Mouse (Mus musculus) embryonic fibroblast, embryonic 13.5 days (primary cell): Measurements from ENCODE around the gene Zfp784. TPM values are rescaled to one million over a fixed set of nuclear protein-coding genes. Genes with fewer than 3 reads are reported as not detected.
"Not testable (repeated sequence)": the region's sequence is repeated elsewhere in the genome, so short reads cannot be mapped to it uniquely, and the experiment has no call there.

Experiments
- H3K27ac ChIP-seq: 2 replicates; pipeline ENCODE4 v1.5.1; 2012; ENCODE audit warnings: low read length, control low read depth, inconsistent platforms; ENCODE audit not compliant: insufficient read depth
- H3K4me1 ChIP-seq: 2 replicates; pipeline ENCODE4 v1.6.1; 2011; ENCODE audit warnings: low read length; ENCODE audit not compliant: control insufficient read depth, insufficient read depth
- H3K4me3 ChIP-seq: 2 replicates; pipeline ENCODE4 v1.5.1; 2011; ENCODE audit warnings: mild to moderate bottlenecking, control low read depth, low read length; ENCODE audit not compliant: insufficient read depth
- CTCF ChIP-seq: IDR thresholded peaks from 2 replicates; pipeline ENCODE4 v1.5.1; 2011; ENCODE audit warnings: mild to moderate bottlenecking, control low read depth, low read length, moderate library complexity, borderline replicate concordance; ENCODE audit not compliant: insufficient read depth
- POLR2A ChIP-seq: IDR thresholded peaks from 2 replicates; pipeline ENCODE4 v1.6.1; 2011; ENCODE audit warnings: low read depth, mild to moderate bottlenecking, control low read depth, low read length, moderate library complexity
- polyA plus RNA-seq: library from polyadenylated mRNA; stranded (reverse); fragments of >200 nt; gene quantifications from 2 replicates; pipeline ENCODE4 v1.2.4, GENCODE M21; 2011; ENCODE audit warnings: low read depth; ENCODE audit not compliant: missing spikeins, insufficient read length

Zfp784 gene
- polyA plus RNA-seq, 1 experiment = 2.2 TPM

DNA sequence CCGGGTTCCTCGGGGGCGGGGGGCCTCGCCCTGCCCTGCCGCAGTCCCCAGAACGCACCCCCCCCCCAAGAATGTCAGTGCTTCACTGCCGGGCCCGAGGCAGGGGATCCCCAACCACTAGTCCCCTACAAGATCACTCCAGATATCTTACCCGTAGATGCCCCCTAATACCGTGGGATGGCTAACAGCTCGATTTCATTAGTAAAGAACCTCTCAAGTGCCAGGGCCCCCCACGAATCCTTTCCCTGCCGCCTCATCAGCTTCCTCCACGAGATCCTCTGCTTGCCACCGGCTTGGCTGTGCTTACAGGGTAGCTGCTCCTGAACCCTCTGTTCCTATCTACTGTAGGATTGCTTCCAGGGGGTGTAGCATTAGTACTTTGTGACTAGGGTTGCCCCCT is 17.6 kb downstream of the Zfp784 start:
- H3K27ac ChIP-seq = peak overlapping the region; percentile 95
- TF ChIP-seq CTCF = no peak
- no peak; the same call in 1 of the 2 replicates for TF ChIP-seq POLR2A
- peak overlapping the region; percentile 94 for H3K4me3 ChIP-seq
- peaks cover 2% of the 10 kb centered on the region; the same call in 1 of the 2 replicates for H3K4me1 ChIP-seq

DNA sequence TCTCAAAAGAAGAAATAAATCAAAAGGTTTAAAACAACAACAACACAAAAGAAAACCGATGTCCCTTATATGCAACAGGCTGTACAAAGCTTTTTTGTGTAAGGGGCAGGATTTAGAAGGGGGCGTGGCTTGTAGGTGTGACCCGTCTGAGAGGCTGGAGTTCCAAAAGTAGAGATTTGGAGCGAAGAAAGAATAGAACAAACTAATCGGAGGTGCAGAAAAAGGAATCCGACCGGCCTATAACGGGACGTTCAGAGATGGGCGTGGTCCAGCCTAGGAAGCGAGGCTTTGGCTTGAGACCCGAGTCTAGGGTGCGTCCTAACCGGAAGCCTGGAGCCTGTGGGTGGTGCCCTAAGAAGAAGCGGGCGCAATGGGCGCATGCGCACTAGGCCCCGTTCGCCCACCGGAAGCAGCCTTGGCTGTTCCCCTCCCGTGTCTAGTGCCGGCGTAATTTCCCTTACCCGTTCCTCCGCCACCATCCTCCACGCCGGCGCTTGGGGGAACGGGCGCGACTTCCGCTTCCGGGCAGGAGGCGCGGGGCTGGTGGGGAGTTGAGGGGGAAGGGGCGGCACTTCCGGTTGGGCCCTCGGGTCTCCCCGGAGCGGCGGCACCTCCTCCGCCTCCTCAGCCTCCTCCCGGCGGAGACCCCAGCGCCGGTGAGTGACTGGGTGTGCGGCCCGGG is 18.1 kb downstream of the Zfp784 start, which contains the start of the genes Zfp865 and Ccdc106:
Gene Zfp865 (plus strand): TSS at position 377 of the 682 bp plus-strand sequence.
Gene Ccdc106 (plus strand): TSS at position 554 of the 682 bp plus-strand sequence.
- TF ChIP-seq CTCF (no peak), POLR2A (peak; percentile 63)
- Histone ChIP-seq H3K27ac (peak within 1 kb of the TSS; percentile 97), H3K4me1 (peaks cover 2% of the 10 kb centered on the region; the same call in 1 of the 2 replicates), H3K4me3 (peak within 1 kb of the TSS; percentile 94)

GRCm38 (mm10) chr7:5019576-5019975 is 18.7 kb downstream of the Zfp784 start:
- peak overlapping the region; percentile 38 for H3K4me3 ChIP-seq
- H3K4me1 ChIP-seq = not testable (repeated sequence)
- peak overlapping the region; percentile 97 for H3K27ac ChIP-seq

DNA sequence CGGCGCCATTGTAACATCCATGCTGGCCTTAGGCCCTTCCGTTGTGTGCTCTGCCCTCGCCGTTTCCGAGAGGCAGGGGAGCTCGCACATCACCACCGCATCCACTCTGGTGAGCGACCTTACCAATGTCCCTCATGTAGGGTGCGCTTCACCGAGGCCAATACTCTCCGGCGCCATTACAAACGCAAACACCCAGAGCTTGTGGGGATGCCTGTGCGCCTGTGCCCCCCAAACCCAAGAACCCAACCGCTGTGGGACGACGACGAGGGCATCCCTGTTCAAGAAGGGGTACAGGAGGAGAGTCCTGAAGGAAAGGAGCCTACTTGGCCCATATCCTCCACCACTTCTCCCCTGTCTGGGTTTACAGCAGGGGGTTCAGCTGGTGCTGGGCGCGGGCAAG is 20.3 kb downstream of the Zfp784 start:
- Histone ChIP-seq H3K4me1 (peaks cover 2% of the 10 kb centered on the region; the same call in 1 of the 2 replicates), H3K4me3 (no peak overlapping the region), H3K27ac (peak overlapping the region; percentile 97; the same call in 1 of the 2 replicates)
- TF ChIP-seq CTCF (no peak), POLR2A (no peak)

- no peak for TF ChIP-seq CTCF
- no peak for TF ChIP-seq POLR2A
- H3K4me3 ChIP-seq = no peak overlapping the region
Observed at GRCm38 (mm10) chr7:5017352-5017751, 20.9 kb downstream of the Zfp784 start.

DNA sequence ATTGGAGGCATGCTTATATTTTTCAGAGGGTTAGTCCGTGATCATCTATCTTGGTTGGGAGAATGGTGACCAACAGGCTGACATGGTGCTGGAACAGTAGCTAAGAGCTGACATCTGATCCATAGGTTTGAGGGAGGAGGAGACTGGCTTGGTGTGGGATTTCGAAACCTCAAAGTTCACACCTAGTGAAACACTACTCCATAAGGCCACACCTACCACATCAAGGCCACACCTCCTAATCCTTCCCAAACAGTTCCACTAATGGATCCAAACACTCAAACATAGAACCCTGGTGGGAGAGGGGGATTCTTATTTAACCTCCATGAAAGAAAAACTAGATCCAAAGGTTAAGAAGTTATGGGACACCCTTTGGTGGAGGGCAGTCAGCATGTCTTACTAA is 21.3 kb downstream of the Zfp784 start:
- no peak overlapping the region for H3K4me3 ChIP-seq
- no peak for TF ChIP-seq POLR2A
- TF ChIP-seq CTCF = no peak
- no peak overlapping the region for H3K27ac ChIP-seq
- H3K4me1 ChIP-seq = peaks cover 2% of the 10 kb centered on the region; the same call in 1 of the 2 replicates

More at GRCm38 (mm10) chr7:5017352-5017751, 20.9 kb downstream of the Zfp784 start:
- Histone ChIP-seq H3K4me1 (peaks cover 2% of the 10 kb centered on the region; the same call in 1 of the 2 replicates), H3K27ac (no peak overlapping the region)

- peak overlapping the region; percentile 72 for H3K27ac ChIP-seq
- TF ChIP-seq POLR2A = no peak
Observed at GRCm38 (mm10) chr7:5016057-5016456, 22.2 kb downstream of the Zfp784 start.

DNA sequence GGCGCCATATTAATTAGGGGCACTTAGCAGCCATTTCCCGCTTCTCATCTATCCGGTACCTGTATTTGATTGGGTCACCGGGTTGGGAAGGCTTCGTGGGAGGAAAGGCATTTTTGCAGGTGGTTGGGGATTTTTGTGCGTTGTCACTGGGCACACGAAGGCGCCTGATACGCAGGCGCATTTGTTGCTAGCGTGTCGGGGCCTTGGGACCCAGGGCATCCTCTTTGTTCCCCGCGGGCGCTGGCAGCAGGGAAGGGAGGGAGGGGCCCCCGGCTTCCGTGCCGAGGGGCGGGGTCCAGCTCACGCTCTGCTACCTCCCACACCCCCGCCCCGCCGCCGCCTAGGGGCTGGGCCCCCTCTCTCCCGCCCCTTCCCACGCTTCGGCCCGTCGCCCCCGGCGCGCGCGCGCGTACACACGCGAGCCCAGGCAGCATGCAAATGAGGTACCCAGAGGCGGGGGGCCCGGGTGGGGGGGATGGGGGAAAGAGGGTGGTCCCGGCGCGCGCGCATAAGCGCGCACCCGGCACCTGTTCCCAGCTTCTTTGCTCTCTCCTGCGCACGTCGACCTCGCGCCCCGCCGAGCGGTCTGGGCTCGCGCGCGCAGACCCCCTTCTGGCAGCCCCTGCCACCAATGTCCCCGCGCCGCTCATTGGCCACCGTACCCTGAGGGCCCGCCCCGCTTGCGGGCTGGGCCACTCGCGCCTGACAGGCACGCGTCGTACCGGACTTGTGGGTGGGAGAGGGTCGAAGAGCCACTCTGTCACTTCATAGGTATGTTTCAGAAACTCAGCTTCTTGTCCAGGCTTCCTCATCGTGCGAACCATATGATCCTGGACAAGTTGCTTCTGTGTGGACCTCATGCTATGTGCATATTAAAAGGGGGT is 22.9 kb downstream of the Zfp784 start, which contains the start of gene Gm44973:
Gene Gm44973 (plus strand): TSS at position 379 of the 884 bp plus-strand sequence.
- peak within 1 kb of the TSS; percentile 99 for H3K27ac ChIP-seq
- TF ChIP-seq CTCF (no peak), POLR2A (peak; percentile 60)
- peaks cover 2% of the 10 kb centered on the region; the same call in 1 of the 2 replicates for H3K4me1 ChIP-seq
- H3K4me3 ChIP-seq = peak within 1 kb of the TSS; percentile 90

More at GRCm38 (mm10) chr7:5016057-5016456, 22.2 kb downstream of the Zfp784 start:
- Histone ChIP-seq H3K4me1 (peaks cover 2% of the 10 kb centered on the region; the same call in 1 of the 2 replicates), H3K4me3 (peak overlapping the region; percentile 66)

DNA sequence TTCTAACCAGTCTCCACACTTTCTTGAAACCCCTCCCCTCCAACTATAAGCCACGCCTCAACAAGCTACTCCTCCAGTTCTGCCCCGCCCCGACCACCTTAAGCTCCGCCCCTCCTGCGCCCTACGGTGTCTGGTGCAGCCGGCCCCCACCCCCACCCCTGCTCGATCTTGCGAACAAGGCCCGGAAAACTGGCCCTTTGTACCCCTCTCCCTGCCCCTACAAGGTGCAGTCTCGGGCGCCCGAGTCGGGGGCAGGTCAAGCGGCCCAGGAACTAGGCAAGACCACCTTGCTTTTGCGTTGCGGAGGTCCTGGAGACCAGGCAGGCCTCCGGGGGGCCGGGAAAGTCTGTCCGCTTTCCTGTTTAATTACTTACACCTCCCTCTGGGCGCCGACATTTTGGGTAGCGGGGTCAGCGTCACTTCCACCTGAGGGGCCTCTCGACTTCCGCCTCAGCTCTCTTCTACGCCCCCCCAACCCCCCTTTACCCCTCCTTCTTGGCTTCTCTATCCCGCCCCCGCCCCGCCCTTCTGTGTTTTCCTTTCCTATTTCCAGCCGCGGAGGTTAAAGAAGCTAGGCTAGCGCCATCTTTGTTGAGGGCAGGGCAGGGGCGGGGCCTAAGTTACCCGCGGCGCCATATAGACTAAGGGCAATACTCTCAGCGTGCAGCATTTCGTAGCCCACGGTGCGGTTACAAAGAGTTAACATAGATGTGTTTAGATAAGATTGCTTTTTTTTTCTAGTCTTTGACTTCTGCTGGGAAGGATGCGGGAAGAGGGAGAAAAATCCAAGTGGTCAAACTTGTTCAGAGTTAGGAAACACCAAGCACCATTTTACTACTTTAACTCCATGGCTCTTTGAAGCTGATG is 23.8 kb downstream of the Zfp784 start, which contains the start of the genes Zfp524 and Fiz1:
Gene Zfp524 (plus strand): TSS at position 165 of the 867 bp plus-strand sequence.
Gene Fiz1 (minus strand): TSS at position 447 of the 867 bp plus-strand sequence.
- peak within 1 kb of the TSS; percentile 90 for H3K4me3 ChIP-seq
- peak within 1 kb of the TSS; percentile 99 for H3K27ac ChIP-seq
- peaks cover 2% of the 10 kb centered on the region; the same call in 1 of the 2 replicates for H3K4me1 ChIP-seq
- TF ChIP-seq POLR2A (peak; percentile 12; the same call in 1 of the 2 replicates), CTCF (no peak)
